Mouse (Mus musculus) gastrocnemius, postnatal 36 days (tissue): ENCODE results near the gene Etnk2. TPM values are rescaled to one million over a fixed set of nuclear protein-coding genes. Genes with fewer than 3 reads are reported as not detected.

Source experiments
- DNase-seq, 2 experiments: peaks; one replicate each; pipeline ENCODE4 v3.0.0; 2022
- intact Hi-C: fragments of 180-260 bp; cut with DNase I; formaldehyde crosslinking; loops from one replicate; pipeline ENCODE4 v1.15.1; 2025
- total RNA-seq, 2 experiments: library from RNA; stranded (reverse); gene quantifications; 2 replicates each; pipeline ENCODE4 v1.2.3; 2021

Gene Etnk2
- total RNA-seq, 2 experiments from 2014 or later: 0.18 TPM; not detected in 1

GRCm38 (mm10) chr1:133408880-133409516 is 45.6 kb downstream of the Etnk2 start:
- no peak for DNase-seq
- intact Hi-C loops: no loop called here

GRCm38 (mm10) chr1:133409786-133410185 is 46.4 kb downstream of the Etnk2 start:
- intact Hi-C loops: no loop called here
- no peak for DNase-seq

GRCm38 (mm10) chr1:133411506-133412147 is 48.3 kb downstream of the Etnk2 start:
- DNase-seq: no peak
- intact Hi-C loops: no loop called here

GRCm38 (mm10) chr1:133412941-133413340 is 49.6 kb downstream of the Etnk2 start:
- DNase-seq: no peak
- intact Hi-C loops: no loop called here

- no peak for DNase-seq
Observed at GRCm38 (mm10) chr1:133415086-133415485, 51.7 kb downstream of the Etnk2 start.

GRCm38 (mm10) chr1:133415505-133415904 is 52.1 kb downstream of the Etnk2 start:
- intact Hi-C loops: no loop called here
- no peak for DNase-seq

More at GRCm38 (mm10) chr1:133415086-133415485, 51.7 kb downstream of the Etnk2 start:
- intact Hi-C loops: no loop called here

- intact Hi-C loops: no loop called here
- DNase-seq: no peak
Observed at GRCm38 (mm10) chr1:133416472-133416871, 53.1 kb downstream of the Etnk2 start.

GRCm38 (mm10) chr1:133417113-133417512 is 53.7 kb downstream of the Etnk2 start:
- DNase-seq: no peak
- intact Hi-C loops: no loop called here

- intact Hi-C loops: no loop called here
- DNase-seq: no peak
Observed at GRCm38 (mm10) chr1:133417539-133417938, 54.2 kb downstream of the Etnk2 start.

GRCm38 (mm10) chr1:133418164-133418800 is 54.9 kb downstream of the Etnk2 start:
- peak; percentile 63 to 72 for DNase-seq
- intact Hi-C loops: no loop called here

GRCm38 (mm10) chr1:133419178-133419834 is 55.9 kb downstream of the Etnk2 start:
- intact Hi-C loops: no loop called here
- DNase-seq: no peak

GRCm38 (mm10) chr1:133420491-133420890 is 57.1 kb downstream of the Etnk2 start:
- intact Hi-C loops: no loop called here
- DNase-seq: no peak

GRCm38 (mm10) chr1:133421061-133421460 is 57.7 kb downstream of the Etnk2 start:
- intact Hi-C loops: no loop called here
- no peak for DNase-seq

GRCm38 (mm10) chr1:133421975-133422570 is 58.7 kb downstream of the Etnk2 start:
- intact Hi-C loops: no loop called here
- DNase-seq: no peak

- DNase-seq: no peak
Observed at GRCm38 (mm10) chr1:133422615-133423161, 59.3 kb downstream of the Etnk2 start.

GRCm38 (mm10) chr1:133423166-133423542 is 59.8 kb downstream of the Etnk2 start:
- no peak for DNase-seq
- intact Hi-C loops: no loop called here

More at GRCm38 (mm10) chr1:133422615-133423161, 59.3 kb downstream of the Etnk2 start:
- intact Hi-C loops: no loop called here

GRCm38 (mm10) chr1:133423543-133424480 is 60.4 kb downstream of the Etnk2 start, which contains the start of gene Sox13:
Sox13 (minus strand) TSS chr1:133424377.
- peak; percentile 46 to 62 for DNase-seq
- intact Hi-C loops: no loop called here

- intact Hi-C loops: no loop called here
Observed at GRCm38 (mm10) chr1:133424547-133425140, 61.3 kb downstream of the Etnk2 start.

More at GRCm38 (mm10) chr1:133424547-133425140, 61.3 kb downstream of the Etnk2 start:
- no peak for DNase-seq
